Mouse (Mus musculus): Measurements from ENCODE around the gene Ppard. TPM values are rescaled to one million over a fixed set of nuclear protein-coding genes. Genes with fewer than 3 reads are reported as not detected.
A peak's percentile ranks its signal among the peaks of the same experiment; 100 is the strongest.

The Ppard gene
- polyA plus RNA-seq, 1 experiment from 2014 or later, result 0.66 TPM

GRCm38 (mm10) chr17:28197646-28198045 is 34.9 kb upstream of the Ppard start:
- Histone ChIP-seq H3K4me1 (ENCODE audit: insufficient read depth) (no peaks in the 10 kb centered on the region), H3K4me3 (ENCODE audit: low read depth, low read length) (no peak overlapping the region), H3K9ac (replicated peaks) (no peak overlapping the region), H3K9me3 (ENCODE audit: low read length) (no peaks in the 10 kb centered on the region), H3K27ac (ENCODE audit: low read depth) (no peak overlapping the region), H3K4me2 (ENCODE audit: low read depth, low read length) (no peak overlapping the region), H3K27me3 (ENCODE audit: insufficient read depth, low read length) (no peaks in the 10 kb centered on the region), H3K36me3 (replicated peaks; ENCODE audit: insufficient read depth, low read length) (peaks cover 15% of the 10 kb centered on the region)
- ATAC-seq (no peak), DNase-seq (no peak)
- 78% methylated on average over 18 of the region's 18 CpGs for WGBS (ENCODE audit: insufficient replicate concordance)
- no peak for TF ChIP-seq CTCF (IDR thresholded peaks at IDR 0.05; ENCODE audit: low read depth)
- no peak for TF ChIP-seq EP300 (IDR thresholded peaks at IDR 0.05; ENCODE audit: low read depth)

- Histone ChIP-seq H3K4me3 (ENCODE audit: low read depth, low read length) (no peak overlapping the region), H3K27ac (ENCODE audit: low read depth) (no peak overlapping the region), H3K9ac (replicated peaks) (no peak overlapping the region), H3K9me3 (ENCODE audit: low read length) (no peaks in the 10 kb centered on the region), H3K4me1 (ENCODE audit: insufficient read depth) (0 out of 2 replicates have a peak, but pooled peaks cover 2% of the 10 kb centered on the region), H3K4me2 (ENCODE audit: low read depth, low read length) (no peak overlapping the region), H3K27me3 (ENCODE audit: insufficient read depth, low read length) (no peaks in the 10 kb centered on the region), H3K36me3 (replicated peaks; ENCODE audit: insufficient read depth, low read length) (peaks cover 19% of the 10 kb centered on the region)
- ATAC-seq (no peak), DNase-seq (no peak)
- TF ChIP-seq EP300 (IDR thresholded peaks at IDR 0.05; ENCODE audit: low read depth) (no peak), CTCF (IDR thresholded peaks at IDR 0.05; ENCODE audit: low read depth) (no peak)
- WGBS (ENCODE audit: insufficient replicate concordance), result 72% methylated on average over 14 of the region's 14 CpGs
Measured at GRCm38 (mm10) chr17:28201982-28202381, 30.5 kb upstream of the Ppard start.

- no peak overlapping the region for H3K27ac ChIP-seq (ENCODE audit: low read depth)
- no peak overlapping the region for H3K4me2 ChIP-seq (ENCODE audit: low read depth, low read length)
- ATAC-seq (no peak), DNase-seq (peak; percentile 73)
- H3K4me3 ChIP-seq (ENCODE audit: low read depth, low read length), result no peak overlapping the region
- no peak overlapping the region for H3K9ac ChIP-seq (replicated peaks)
- TF ChIP-seq CTCF (IDR thresholded peaks at IDR 0.05; ENCODE audit: low read depth), result peak; percentile 96
- no peak for TF ChIP-seq EP300 (IDR thresholded peaks at IDR 0.05; ENCODE audit: low read depth)
- 38% methylated on average over 14 of the region's 14 CpGs for WGBS (ENCODE audit: insufficient replicate concordance)
- H3K27me3 ChIP-seq (ENCODE audit: insufficient read depth, low read length), result no peaks in the 10 kb centered on the region
- H3K4me1 ChIP-seq (ENCODE audit: insufficient read depth), result peaks cover 2% of the 10 kb centered on the region; the same call in 1 of the 2 replicates
- H3K9me3 ChIP-seq (ENCODE audit: low read length), result no peaks in the 10 kb centered on the region
- H3K36me3 ChIP-seq (replicated peaks; ENCODE audit: insufficient read depth, low read length), result peaks cover 16% of the 10 kb centered on the region
Measured at GRCm38 (mm10) chr17:28204052-28204720, 28.3 kb upstream of the Ppard start.

GRCm38 (mm10) chr17:28205443-28205842 is 27.1 kb upstream of the Ppard start:
- Histone ChIP-seq H3K4me2 (ENCODE audit: low read depth, low read length) (no peak overlapping the region), H3K36me3 (replicated peaks; ENCODE audit: insufficient read depth, low read length) (peaks cover 8% of the 10 kb centered on the region), H3K9ac (replicated peaks) (no peak overlapping the region), H3K4me1 (ENCODE audit: insufficient read depth) (peaks cover 5% of the 10 kb centered on the region; the same call in 1 of the 2 replicates), H3K27me3 (ENCODE audit: insufficient read depth, low read length) (no peaks in the 10 kb centered on the region), H3K9me3 (ENCODE audit: low read length) (no peaks in the 10 kb centered on the region), H3K4me3 (ENCODE audit: low read depth, low read length) (no peak overlapping the region), H3K27ac (ENCODE audit: low read depth) (no peak overlapping the region)
- ATAC-seq, result no peak
- TF ChIP-seq CTCF (IDR thresholded peaks at IDR 0.05; ENCODE audit: low read depth), result no peak
- no peak for TF ChIP-seq EP300 (IDR thresholded peaks at IDR 0.05; ENCODE audit: low read depth)
- WGBS (ENCODE audit: insufficient replicate concordance), result 77% methylated on average over 8 of the region's 8 CpGs
- DNase-seq, result no peak

GRCm38 (mm10) chr17:28207092-28207491 is 25.4 kb upstream of the Ppard start:
- Histone ChIP-seq H3K36me3 (replicated peaks; ENCODE audit: insufficient read depth, low read length) (peaks cover 4% of the 10 kb centered on the region; the same call in 1 of the 2 replicates), H3K4me2 (ENCODE audit: low read depth, low read length) (peak overlapping the region; percentile 72), H3K4me3 (ENCODE audit: low read depth, low read length) (no peak overlapping the region), H3K27ac (ENCODE audit: low read depth) (peak overlapping the region; percentile 93), H3K9me3 (ENCODE audit: low read length) (no peaks in the 10 kb centered on the region), H3K4me1 (ENCODE audit: insufficient read depth) (peaks cover 5% of the 10 kb centered on the region; the same call in 1 of the 2 replicates), H3K9ac (replicated peaks) (peak overlapping the region; percentile 72), H3K27me3 (ENCODE audit: insufficient read depth, low read length) (no peaks in the 10 kb centered on the region)
- DNase-seq, result no peak
- TF ChIP-seq EP300 (IDR thresholded peaks at IDR 0.05; ENCODE audit: low read depth) (no peak), CTCF (IDR thresholded peaks at IDR 0.05; ENCODE audit: low read depth) (no peak)
- ATAC-seq, result peak; percentile 5; the same call in 1 of the 2 replicates
- WGBS (ENCODE audit: insufficient replicate concordance), result 41% methylated on average over 8 of the region's 8 CpGs

- H3K4me3 ChIP-seq (ENCODE audit: low read depth, low read length), result peak within 1 kb of the TSS; percentile 57
- H3K9me3 ChIP-seq (ENCODE audit: low read length), result no peaks in the 10 kb centered on the region
- peaks cover 3% of the 10 kb centered on the region; the same call in 1 of the 2 replicates for H3K36me3 ChIP-seq (replicated peaks; ENCODE audit: insufficient read depth, low read length)
- WGBS (ENCODE audit: insufficient replicate concordance), result 8% methylated on average over 26 of the region's 26 CpGs
- ATAC-seq, result peak; percentile 83
- TF ChIP-seq EP300 (IDR thresholded peaks at IDR 0.05; ENCODE audit: low read depth), result no peak
- TF ChIP-seq CTCF (IDR thresholded peaks at IDR 0.05; ENCODE audit: low read depth), result peak; percentile 70
- peak; percentile 81 for DNase-seq
- peak within 1 kb of the TSS; percentile 72 for H3K4me2 ChIP-seq (ENCODE audit: low read depth, low read length)
- peaks cover 5% of the 10 kb centered on the region; the same call in 1 of the 2 replicates for H3K4me1 ChIP-seq (ENCODE audit: insufficient read depth)
- no peaks in the 10 kb centered on the region for H3K27me3 ChIP-seq (ENCODE audit: insufficient read depth, low read length)
- peak within 1 kb of the TSS; percentile 72 for H3K9ac ChIP-seq (replicated peaks)
- H3K27ac ChIP-seq (ENCODE audit: low read depth), result peak within 1 kb of the TSS; percentile 93
Measured at GRCm38 (mm10) chr17:28207591-28208313, 24.7 kb upstream of the Ppard start, which contains the start of gene Def6. Def6 (plus strand) TSS chr17:28207778.
